Mouse (Mus musculus) heart, embryonic 15.5 days (tissue): Measurements from ENCODE around the gene Zfp758. TPM values are rescaled to one million over a fixed set of nuclear protein-coding genes. Genes with fewer than 3 reads are reported as not detected.
"Not testable (repeated sequence)": the region's sequence is repeated elsewhere in the genome, so short reads cannot be mapped to it uniquely, and the experiment has no call there.

Experiments used
- ATAC-seq: fragments of 200-750 bp; cut with Nextera tagmentation; replicated peaks from 2 replicates; pipeline ENCODE4 v1.8.0; 2017; ENCODE audit warnings: low read depth, moderate TSS enrichment; ENCODE audit not compliant: insufficient number of reproducible peaks, insufficient read depth, low FRiP score
- H3K27ac ChIP-seq: fragments of 300-500 bp; sonication (generic); 2 replicates; pipeline ENCODE4 v1.5.1; 2015; ENCODE audit warnings: mild to moderate bottlenecking, inconsistent platforms
- H3K27me3 ChIP-seq: fragments of 300-500 bp; sonication (generic); 2 replicates; pipeline ENCODE4 v1.6.1; 2015; ENCODE audit warnings: inconsistent platforms
- H3K36me3 ChIP-seq: fragments of 300-500 bp; sonication (generic); 2 replicates; pipeline ENCODE4 v1.6.1; 2015; ENCODE audit warnings: mild to moderate bottlenecking, inconsistent platforms
- H3K4me1 ChIP-seq: fragments of 300-500 bp; sonication (generic); replicated peaks from 2 replicates; pipeline ENCODE4 v1.6.1; 2015; ENCODE audit warnings: inconsistent platforms
- H3K4me2 ChIP-seq: fragments of 300-500 bp; sonication (generic); 2 replicates; pipeline ENCODE4 v1.6.1; 2015; ENCODE audit warnings: inconsistent platforms, mild to moderate bottlenecking, moderate library complexity
- H3K4me3 ChIP-seq: fragments of 300-500 bp; sonication (generic); 2 replicates; pipeline ENCODE4 v1.5.1; 2015; ENCODE audit warnings: mild to moderate bottlenecking, inconsistent platforms
- H3K9ac ChIP-seq: fragments of 300-500 bp; sonication (generic); 2 replicates; pipeline ENCODE4 v1.6.1; 2015; ENCODE audit warnings: mild to moderate bottlenecking, inconsistent platforms
- H3K9me3 ChIP-seq: fragments of 300-500 bp; sonication (generic); replicated peaks from 2 replicates; pipeline ENCODE4 v1.6.1; 2016; ENCODE audit warnings: inconsistent platforms
- WGBS: fragments of 180-500 bp; shearing (Covaris S2); methylation state at CpG from one replicate; pipeline ENCODE4 v1.1.7; 2015; ENCODE audit warnings: mixed read lengths; 5-methylcytosine and 5-hydroxymethylcytosine counted together
- polyA plus RNA-seq: library from polyadenylated mRNA; unstranded; fragments of >200 nt; fragmentation: Nextera tagmentation; extraction: Ambion mirVana; gene quantifications from 2 replicates; pipeline ENCODE4 v1.2.1, GENCODE M21; 2015

Zfp758 gene
- polyA plus RNA-seq, result 5.5 and 5.7 TPM in 2 replicates

GRCm38 (mm10) chr17:22361101-22361781 lies at the start of gene Zfp758, which contains the start of gene Zfp944:
TSS of gene Zfp758 (plus strand) at chr17:22361453.
TSS of gene Zfp944 (minus strand) at chr17:22361400.
- peak; percentile 97 for ATAC-seq
- H3K27me3 ChIP-seq, H3K9me3 ChIP-seq, H3K36me3 ChIP-seq: not testable (repeated sequence)
- peaks cover 10% of the 10 kb centered on the region for H3K4me1 ChIP-seq
- H3K27ac ChIP-seq, result peak within 1 kb of the TSS; percentile 85
- peak within 1 kb of the TSS; percentile 66 for H3K9ac ChIP-seq
- under 1% methylated on average over 31 of the region's 43 CpGs for WGBS
- H3K4me2 ChIP-seq, result peak within 1 kb of the TSS; percentile 65
- peak within 1 kb of the TSS; percentile 68 for H3K4me3 ChIP-seq

- not testable (repeated sequence) for H3K4me1 ChIP-seq, H3K27me3 ChIP-seq, H3K36me3 ChIP-seq, H3K9me3 ChIP-seq
- peak overlapping the region; percentile 64 for H3K4me2 ChIP-seq
- H3K27ac ChIP-seq, result peak overlapping the region; percentile 86
- 0% methylated on average over 3 of the region's 3 CpGs for WGBS
- peak; percentile 55 for ATAC-seq
- H3K4me3 ChIP-seq, result peak overlapping the region; percentile 68
- H3K9ac ChIP-seq, result peak overlapping the region; percentile 81
Observed at GRCm38 (mm10) chr17:22314219-22314618, 47.0 kb upstream of the Zfp758 start.

GRCm38 (mm10) chr17:22314730-22315226 lies 46.5 kb upstream of the Zfp758 start, which contains the start of gene CT030661.1:
TSS of gene CT030661.1 (minus strand) at chr17:22314837.
- peak within 1 kb of the TSS; percentile 64 for H3K4me2 ChIP-seq
- peak; percentile 100 for ATAC-seq
- H3K9me3 ChIP-seq, H3K4me1 ChIP-seq, H3K36me3 ChIP-seq, H3K27me3 ChIP-seq: not testable (repeated sequence)
- under 1% methylated on average over 20 of the region's 20 CpGs for WGBS
- peak within 1 kb of the TSS; percentile 68 for H3K4me3 ChIP-seq
- peak within 1 kb of the TSS; percentile 86 for H3K27ac ChIP-seq
- peak within 1 kb of the TSS; percentile 81 for H3K9ac ChIP-seq

GRCm38 (mm10) chr17:22315247-22315646 lies 46.0 kb upstream of the Zfp758 start:
- H3K4me1 ChIP-seq, H3K9me3 ChIP-seq, ATAC-seq, H3K36me3 ChIP-seq, H3K27me3 ChIP-seq: not testable (repeated sequence)
- 10% methylated on average over 2 of the region's 2 CpGs for WGBS
- peak overlapping the region; percentile 64 for H3K4me2 ChIP-seq
- peak overlapping the region; percentile 81 for H3K9ac ChIP-seq
- H3K27ac ChIP-seq, result peak overlapping the region; percentile 86
- H3K4me3 ChIP-seq, result peak overlapping the region; percentile 68

GRCm38 (mm10) chr17:22352794-22353193 lies 8.5 kb upstream of the Zfp758 start:
- Histone ChIP-seq H3K27me3 (no peaks in the 10 kb centered on the region), H3K9ac (no peak overlapping the region), H3K36me3 (peaks cover 15% of the 10 kb centered on the region), H3K27ac (no peak overlapping the region), H3K4me2 (no peak overlapping the region), H3K4me3 (no peak overlapping the region), H3K4me1 (no peaks in the 10 kb centered on the region), H3K9me3 (no peaks in the 10 kb centered on the region)
- no peak for ATAC-seq

- Histone ChIP-seq H3K27me3 (no peaks in the 10 kb centered on the region), H3K27ac (no peak overlapping the region), H3K4me1 (peaks cover 10% of the 10 kb centered on the region), H3K4me2 (peak overlapping the region; percentile 65), H3K36me3 (peaks cover 7% of the 10 kb centered on the region; the same call in 1 of the 2 replicates), H3K4me3 (peak overlapping the region; percentile 68), H3K9me3 (0 out of 2 replicates have a peak, but pooled peaks cover 3% of the 10 kb centered on the region), H3K9ac (peak overlapping the region; percentile 63)
- no peak for ATAC-seq
- 17% methylated on average over 5 of the region's 5 CpGs for WGBS
Observed at GRCm38 (mm10) chr17:22360572-22360971, 681 bp upstream of the Zfp758 start.

GRCm38 (mm10) chr17:22363895-22364294 lies 2.6 kb downstream of the Zfp758 start:
- Histone ChIP-seq H3K36me3 (peaks cover 8% of the 10 kb centered on the region), H3K4me3 (no peak overlapping the region), H3K27me3 (no peaks in the 10 kb centered on the region), H3K9me3 (0 out of 2 replicates have a peak, but pooled peaks cover 3% of the 10 kb centered on the region), H3K27ac (no peak overlapping the region), H3K9ac (no peak overlapping the region), H3K4me2 (no peak overlapping the region), H3K4me1 (peaks cover 10% of the 10 kb centered on the region)
- no peak for ATAC-seq
- WGBS, result 90% methylated on average over 3 of the region's 3 CpGs

- no peak overlapping the region for H3K4me2 ChIP-seq
- no peak for ATAC-seq
- H3K27ac ChIP-seq, result no peak overlapping the region
- 59% methylated on average over 2 of the region's 2 CpGs for WGBS
- H3K36me3 ChIP-seq, result no peaks in the 10 kb centered on the region
- H3K9me3 ChIP-seq, result no peaks in the 10 kb centered on the region
- H3K4me1 ChIP-seq, result no peaks in the 10 kb centered on the region
- no peaks in the 10 kb centered on the region for H3K27me3 ChIP-seq
- no peak overlapping the region for H3K4me3 ChIP-seq
- no peak overlapping the region for H3K9ac ChIP-seq
Observed at GRCm38 (mm10) chr17:22410756-22411155, 49.5 kb downstream of the Zfp758 start.

- Histone ChIP-seq H3K27ac (no peak overlapping the region), H3K4me2 (no peak overlapping the region), H3K4me1 (no peaks in the 10 kb centered on the region), H3K9ac (no peak overlapping the region), H3K27me3 (no peaks in the 10 kb centered on the region), H3K4me3 (no peak overlapping the region), H3K36me3 (no peaks in the 10 kb centered on the region), H3K9me3 (no peaks in the 10 kb centered on the region)
- ATAC-seq, result no peak
- 4% methylated on average over 3 of the region's 3 CpGs for WGBS
Observed at GRCm38 (mm10) chr17:22417510-22417909, 56.3 kb downstream of the Zfp758 start.

- Histone ChIP-seq H3K4me3 (peak within 1 kb of the TSS; percentile 61), H3K9me3 (no peaks in the 10 kb centered on the region), H3K4me2 (peak within 1 kb of the TSS; percentile 80), H3K27me3 (no peaks in the 10 kb centered on the region), H3K4me1 (no peaks in the 10 kb centered on the region; the same call in 1 of the 2 replicates), H3K27ac (peak within 1 kb of the TSS; percentile 86), H3K9ac (peak within 1 kb of the TSS; percentile 64), H3K36me3 (no peaks in the 10 kb centered on the region)
- WGBS, result under 1% methylated on average over 27 of the region's 29 CpGs
- ATAC-seq, result peak; percentile 91
Observed at GRCm38 (mm10) chr17:22423952-22424617, 62.8 kb downstream of the Zfp758 start, which contains the start of gene Zfp946. TSS of gene Zfp946 (plus strand) at chr17:22424222.

- Histone ChIP-seq H3K27me3 (no peaks in the 10 kb centered on the region), H3K36me3 (no peaks in the 10 kb centered on the region), H3K4me2 (peak overlapping the region; percentile 80), H3K4me1 (no peaks in the 10 kb centered on the region; the same call in 1 of the 2 replicates), H3K27ac (peak overlapping the region; percentile 86), H3K9ac (peak overlapping the region; percentile 64), H3K4me3 (peak overlapping the region; percentile 61), H3K9me3 (no peaks in the 10 kb centered on the region)
- no peak for ATAC-seq
- 4% methylated on average over 11 of the region's 12 CpGs for whole genome bisulfite sequencing
Observed at GRCm38 (mm10) chr17:22424636-22425354, 63.5 kb downstream of the Zfp758 start.
